Comparison of ENCODE assay signal across 8 mouse cellular contexts in the genomic region with DNA sequence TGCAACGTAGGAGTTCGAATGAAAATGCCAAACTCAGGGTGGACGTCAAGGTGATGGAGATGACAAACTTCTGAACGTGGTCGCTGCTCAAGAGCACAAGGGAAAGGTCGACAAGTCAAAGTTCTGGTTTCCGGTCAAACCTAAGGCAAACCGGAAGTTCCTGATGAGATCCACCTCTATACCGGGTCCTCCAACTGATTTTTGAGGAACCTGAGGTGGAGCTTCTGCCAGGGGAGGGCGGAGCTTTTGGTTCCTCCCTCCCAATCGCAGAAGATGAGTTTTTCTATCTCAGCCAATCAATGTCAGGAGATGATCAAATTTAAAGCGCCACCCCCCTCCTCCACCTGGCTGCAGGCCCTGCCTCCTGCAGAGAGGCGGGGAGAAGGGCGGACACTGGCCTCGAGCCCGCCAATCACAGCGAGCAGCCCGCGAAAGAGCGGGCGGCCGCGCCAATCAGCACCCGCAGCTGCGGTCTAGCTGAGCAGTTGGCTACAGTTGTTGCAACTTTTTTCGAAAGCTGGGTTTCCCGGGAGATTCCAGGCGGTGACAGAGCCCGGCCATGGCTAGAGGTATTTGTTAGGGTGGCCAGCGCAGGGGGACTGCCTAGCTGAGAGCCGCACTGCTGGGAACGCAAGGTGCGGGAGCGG. TPM values are rescaled to one million over a fixed set of nuclear protein-coding genes. Genes with fewer than 3 reads are reported as not detected.
DNase-seq lines count a peak whose midpoint lies in the region; ATAC-seq and TF ChIP-seq lines count a peak whose summit lies in the region.

A gene (plus strand): TSS at position 484 of the 647 bp plus-strand sequence.

- no peak; the same call in 1 of the 2 replicates for TF ChIP-seq CTCF in bone marrow, adult 2 months (IDR thresholded peaks at IDR 0.05; ENCODE audit: control insufficient read depth, insufficient read depth, low read length)
- TF ChIP-seq CTCF in midbrain, postnatal 0 days (IDR thresholded peaks at IDR 0.05) = peak; percentile 30; the same call in 1 of the 2 replicates

- no peaks in the 10 kb centered on the region for H3K9me3 ChIP-seq in embryonic facial prominence, embryonic 15.5 days (replicated peaks)
- no peaks in the 10 kb centered on the region for H3K9me3 ChIP-seq in limb, embryonic 14.5 days (ENCODE audit: control insufficient read depth, low read length)
- no peaks in the 10 kb centered on the region for H3K9me3 ChIP-seq in midbrain, postnatal 0 days (ENCODE audit: low read length)

- H3K27me3 ChIP-seq in embryonic facial prominence, embryonic 15.5 days = no peaks in the 10 kb centered on the region
- H3K27me3 ChIP-seq in limb, embryonic 14.5 days (ENCODE audit: control insufficient read depth, insufficient read depth, low read length) = no peaks in the 10 kb centered on the region
- no peaks in the 10 kb centered on the region for H3K27me3 ChIP-seq in midbrain, postnatal 0 days (ENCODE audit: insufficient read depth, low read length)

- ATAC-seq in embryonic facial prominence, embryonic 15.5 days (ENCODE audit: insufficient number of reproducible peaks, low FRiP score, low TSS enrichment, low read depth) = peak; percentile 98
- ATAC-seq in limb, embryonic 14.5 days (ENCODE audit: low FRiP score, low read depth) = peak; percentile 99
- ATAC-seq in midbrain, postnatal 0 days (ENCODE audit: low FRiP score) = peak; percentile 92

- H3K27ac ChIP-seq in bone marrow, adult 2 months (ENCODE audit: control insufficient read depth, insufficient read depth, low read depth, low read length, poor library complexity) = peak within 1 kb of the TSS; percentile 93
- H3K27ac ChIP-seq in embryonic facial prominence, embryonic 15.5 days (replicated peaks) = peak within 1 kb of the TSS; percentile 88
- H3K27ac ChIP-seq in limb, embryonic 14.5 days (replicated peaks; ENCODE audit: low read depth, low read length) = peak within 1 kb of the TSS; percentile 72; the same call in 1 of the 2 replicates
- H3K27ac ChIP-seq in midbrain, postnatal 0 days (ENCODE audit: low read depth, low read length) = peak within 1 kb of the TSS; percentile 49; the same call in 1 of the 2 replicates

- H3K4me3 ChIP-seq in bone marrow, adult 2 months (replicated peaks; ENCODE audit: control insufficient read depth, low read depth, low read length) = peak within 1 kb of the TSS; percentile 99
- H3K4me3 ChIP-seq in embryonic facial prominence, embryonic 15.5 days (replicated peaks) = peak within 1 kb of the TSS; percentile 70
- peak within 1 kb of the TSS; percentile 73 for H3K4me3 ChIP-seq in limb, embryonic 14.5 days (replicated peaks; ENCODE audit: low read length)
- H3K4me3 ChIP-seq in midbrain, postnatal 0 days (ENCODE audit: low read depth, low read length) = peak within 1 kb of the TSS; percentile 53

- no peaks in the 10 kb centered on the region for H3K36me3 ChIP-seq in embryonic facial prominence, embryonic 15.5 days
- H3K36me3 ChIP-seq in limb, embryonic 14.5 days (ENCODE audit: control insufficient read depth, insufficient read depth, low read length) = no peaks in the 10 kb centered on the region
- H3K36me3 ChIP-seq in midbrain, postnatal 0 days (ENCODE audit: insufficient read depth, low read length) = no peaks in the 10 kb centered on the region

- under 1% methylated on average over 34 of the region's 34 CpGs for WGBS in bone marrow, adult 2 months
- WGBS in embryonic facial prominence, embryonic 15.5 days = under 1% methylated on average over 34 of the region's 34 CpGs
- WGBS in limb, embryonic 14.5 days = 1% methylated on average over 34 of the region's 34 CpGs
- under 1% methylated on average over 34 of the region's 34 CpGs for WGBS in midbrain, postnatal 0 days

- peaks cover 7% of the 10 kb centered on the region for H3K4me1 ChIP-seq in bone marrow, adult 2 months (ENCODE audit: control insufficient read depth, insufficient read depth, low read length)
- peaks cover 10% of the 10 kb centered on the region for H3K4me1 ChIP-seq in embryonic facial prominence, embryonic 15.5 days
- 0 out of 2 replicates have a peak, but pooled peaks cover 7% of the 10 kb centered on the region for H3K4me1 ChIP-seq in limb, embryonic 14.5 days (ENCODE audit: control insufficient read depth, insufficient read depth, low read length)
- 0 out of 2 replicates have a peak, but pooled peaks cover 5% of the 10 kb centered on the region for H3K4me1 ChIP-seq in midbrain, postnatal 0 days (ENCODE audit: insufficient read depth, low read length)

- peak within 1 kb of the TSS; percentile 57 for H3K9ac ChIP-seq in embryonic facial prominence, embryonic 15.5 days
- peak within 1 kb of the TSS; percentile 58 for H3K9ac ChIP-seq in limb, embryonic 14.5 days (ENCODE audit: low read depth, low read length, severe bottlenecking)
- peak within 1 kb of the TSS; percentile 66 for H3K9ac ChIP-seq in midbrain, postnatal 0 days (replicated peaks; ENCODE audit: low read length, poor library complexity, severe bottlenecking)

- H3K4me2 ChIP-seq in embryonic facial prominence, embryonic 15.5 days (replicated peaks) = peak within 1 kb of the TSS; percentile 91
- H3K4me2 ChIP-seq in limb, embryonic 14.5 days (replicated peaks; ENCODE audit: low read depth, low read length, severe bottlenecking) = peak within 1 kb of the TSS; percentile 81
- H3K4me2 ChIP-seq in midbrain, postnatal 0 days (ENCODE audit: low read depth, low read length, poor library complexity, severe bottlenecking) = peak within 1 kb of the TSS; percentile 92

- peak; percentile 100 for DNase-seq in 416B (ENCODE audit: low read depth)
- DNase-seq in heart, adult 8-10 months (ENCODE audit: low spot score) = peak; percentile 95
- DNase-seq in kidney, adult 9 months = peak; percentile 99
- peak; percentile 97 for DNase-seq in limb, embryonic 14.5 days (ENCODE audit: low spot score)
- DNase-seq in midbrain, postnatal 0 days (ENCODE audit: low spot score) = peak; percentile 96
- peak; percentile 90 to 92 for DNase-seq in spleen, postnatal 14 days (ENCODE audit: low spot score in 2 of 2)

- TF ChIP-seq POLR2A in bone marrow, adult 2 months (IDR thresholded peaks at IDR 0.05; ENCODE audit: borderline replicate concordance, control insufficient read depth, low read depth, low read length) = peak; percentile 50; the same call in 1 of the 2 replicates
- 0 out of 2 replicates have a peak, but pooled peaks have one; percentile 26 for TF ChIP-seq POLR2A in limb, embryonic 14.5 days (IDR thresholded peaks at IDR 0.05; ENCODE audit: borderline replicate concordance, extremely low read depth, insufficient read depth, insufficient read length)

RNA-seq across cellular contexts. Expression of the gene that starts here (rescaled TPM):
- 100.0 and 137 TPM in 2 replicates for polyA plus RNA-seq in bone marrow, adult 2 months (2011; ENCODE audit: insufficient read depth, insufficient read length, low replicate concordance, missing spikeins)
- 71.2 and 72.0 TPM in 2 replicates for polyA plus RNA-seq in embryonic facial prominence, embryonic 15.5 days (2015; fragmentation: Nextera tagmentation; extraction: Ambion mirVana)
- total RNA-seq in heart, adult 8-10 months (2022) = 100 to 1,000 TPM; 197 to 262 (median 216) TPM
- polyA plus RNA-seq in limb, embryonic 14.5 days (2012; rRNA removed) = 96.7 and 101 TPM in 2 replicates
- polyA plus RNA-seq in limb, embryonic 14.5 days (2014; fragmentation: Nextera tagmentation; extraction: Ambion mirVana) = 70.9 and 91.4 TPM in 2 replicates
- total RNA-seq in midbrain, postnatal 0 days (2014; rRNA removed) = 27.4 and 39.0 TPM in 2 replicates
- 13.3 and 15.3 TPM in 2 replicates for polyA plus RNA-seq in midbrain, postnatal 0 days (2015; fragmentation: Nextera tagmentation; extraction: Ambion mirVana)

Comparison
In these comparisons a context has a peak if more than half of its experiments do, and no peak if none do; other contexts are left out.
1. Peak in every context shown above with its lines: DNase-seq, ATAC-seq, H3K4me3 ChIP-seq and H3K27ac ChIP-seq.